Mouse (Mus musculus) lung, postnatal 0 days (tissue): ENCODE data around the gene Rab36.

ENCODE experiments used
- CTCF ChIP-seq: IDR thresholded peaks from 2 replicates; pipeline ENCODE4 v1.5.1; 2016; ENCODE audit warnings: antibody characterized with exemption, mild to moderate bottlenecking
- EP300 ChIP-seq: IDR thresholded peaks from 2 replicates; pipeline ENCODE4 v1.6.1; 2016; ENCODE audit warnings: antibody characterized with exemption, mild to moderate bottlenecking, control low read depth

DNA sequence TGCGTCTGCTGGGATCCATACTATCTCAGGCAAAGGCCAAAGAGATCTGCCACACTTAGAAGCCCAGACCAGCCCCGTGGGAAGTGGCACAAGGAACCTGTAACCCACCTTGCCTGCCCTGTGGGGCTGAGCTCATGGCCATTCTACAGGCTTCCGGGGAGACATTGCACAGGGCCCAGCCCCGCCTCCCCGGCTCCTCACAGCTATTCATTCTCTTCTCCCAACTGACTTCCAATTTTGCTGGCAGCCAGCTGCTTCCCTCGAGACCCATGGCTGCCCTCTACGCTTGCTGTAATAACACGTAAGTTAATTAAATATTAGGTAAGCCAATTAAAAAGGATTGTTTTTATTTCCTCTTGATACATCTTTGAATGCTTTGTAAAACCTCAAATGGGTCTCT is 10.4 kb upstream of the Rab36 start:
- no peak for TF ChIP-seq CTCF
- TF ChIP-seq EP300 = no peak
